Mouse (Mus musculus) heart, postnatal 0 days (tissue): ENCODE data around the gene Shc3.

Source experiments
- CTCF ChIP-seq: IDR thresholded peaks from 2 replicates; pipeline ENCODE4 v1.5.1; 2016; ENCODE audit warnings: antibody characterized with exemption, control low read depth, low read depth
- EP300 ChIP-seq: IDR thresholded peaks from 2 replicates; pipeline ENCODE4 v1.6.1; 2016; ENCODE audit warnings: antibody characterized with exemption, low read depth

DNA sequence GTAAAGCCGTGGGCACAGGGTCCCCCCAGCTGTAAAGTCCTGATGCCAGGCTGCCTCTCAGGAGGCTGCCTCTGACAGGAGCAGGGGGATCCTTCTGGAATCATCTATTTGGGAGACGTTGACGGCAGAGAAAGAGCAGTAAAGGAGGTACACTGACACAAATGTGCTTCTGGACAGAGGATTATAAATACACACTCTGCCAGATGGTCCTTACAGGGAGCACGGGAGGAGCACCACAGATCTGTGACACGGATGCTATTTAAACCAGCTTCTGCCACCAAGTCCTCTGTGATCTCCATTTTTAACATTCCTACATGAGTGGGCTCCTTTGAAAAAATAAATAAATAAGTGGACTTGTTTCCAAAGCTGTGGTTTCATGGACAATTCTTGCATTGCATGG is 63.5 kb downstream of the Shc3 start:
- TF ChIP-seq CTCF (no peak), EP300 (no peak)
